Mouse (Mus musculus) heart, postnatal 14 days (tissue): ENCODE results near the gene Il4ra. TPM values are rescaled to one million over a fixed set of nuclear protein-coding genes. Genes with fewer than 3 reads are reported as not detected.

Source experiments
- DNase-seq, 2 experiments: peaks; one replicate each; pipeline ENCODE4 v3.0.0; 2021 to 2022
- intact Hi-C: fragments of 180-260 bp; cut with DNase I; formaldehyde crosslinking; loops from one replicate; pipeline ENCODE4 v1.15.1; 2025
- total RNA-seq, 2 experiments: library from RNA; stranded (reverse); gene quantifications; 2 replicates each; pipeline ENCODE4 v1.2.3; 2021

Gene Il4ra
- total RNA-seq, 2 experiments from 2014 or later = 20.0 to 20.3 TPM

- intact Hi-C loops = no loop called here
- no peak for DNase-seq
Measured at GRCm38 (mm10) chr7:125589896-125590295, 38.0 kb downstream of the Il4ra start.

- DNase-seq = no peak
- intact Hi-C loops = no loop called here
Measured at GRCm38 (mm10) chr7:125593831-125594230, 41.9 kb downstream of the Il4ra start.

DNA sequence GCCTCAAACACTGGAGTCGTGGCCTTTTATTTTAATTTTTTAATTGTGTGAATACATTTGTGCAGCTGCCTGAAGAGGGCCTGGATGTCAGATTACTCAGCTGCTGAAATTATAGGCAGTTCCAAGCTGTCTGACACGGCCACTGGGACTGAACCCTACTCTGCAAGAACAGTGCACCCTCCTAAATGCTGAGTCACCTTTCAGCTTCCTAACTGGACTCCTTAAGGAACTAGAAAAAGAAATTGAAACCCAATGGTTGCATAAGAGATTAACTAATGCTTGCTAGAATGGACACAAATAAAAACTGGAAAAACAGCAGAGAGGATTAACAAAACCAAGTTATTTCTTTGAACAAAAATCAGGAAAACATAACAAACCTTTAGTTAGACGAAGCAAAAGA lies 44.5 kb downstream of the Il4ra start:
- intact Hi-C loops = no loop called here
- DNase-seq = no peak

DNA sequence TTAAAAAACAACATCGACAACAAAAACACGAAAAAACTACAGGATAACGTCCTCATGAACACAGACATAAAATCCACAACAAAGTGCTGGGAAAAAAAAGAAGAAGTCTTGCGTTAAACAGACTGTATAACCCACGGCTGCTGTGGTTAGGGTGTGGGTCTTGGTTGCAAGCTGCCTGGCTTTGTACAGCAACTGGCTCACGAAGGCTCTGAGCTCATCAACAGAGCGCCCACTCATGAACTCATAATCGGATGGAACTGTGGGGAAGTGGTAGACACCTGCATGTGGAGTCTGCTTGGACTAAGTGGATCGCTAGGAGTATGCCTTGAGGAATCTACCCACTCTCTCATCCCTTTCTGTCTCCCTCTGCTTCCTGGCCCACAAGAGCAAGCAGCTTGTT lies 45.2 kb downstream of the Il4ra start:
- intact Hi-C loops = no loop called here
- DNase-seq = no peak

DNA sequence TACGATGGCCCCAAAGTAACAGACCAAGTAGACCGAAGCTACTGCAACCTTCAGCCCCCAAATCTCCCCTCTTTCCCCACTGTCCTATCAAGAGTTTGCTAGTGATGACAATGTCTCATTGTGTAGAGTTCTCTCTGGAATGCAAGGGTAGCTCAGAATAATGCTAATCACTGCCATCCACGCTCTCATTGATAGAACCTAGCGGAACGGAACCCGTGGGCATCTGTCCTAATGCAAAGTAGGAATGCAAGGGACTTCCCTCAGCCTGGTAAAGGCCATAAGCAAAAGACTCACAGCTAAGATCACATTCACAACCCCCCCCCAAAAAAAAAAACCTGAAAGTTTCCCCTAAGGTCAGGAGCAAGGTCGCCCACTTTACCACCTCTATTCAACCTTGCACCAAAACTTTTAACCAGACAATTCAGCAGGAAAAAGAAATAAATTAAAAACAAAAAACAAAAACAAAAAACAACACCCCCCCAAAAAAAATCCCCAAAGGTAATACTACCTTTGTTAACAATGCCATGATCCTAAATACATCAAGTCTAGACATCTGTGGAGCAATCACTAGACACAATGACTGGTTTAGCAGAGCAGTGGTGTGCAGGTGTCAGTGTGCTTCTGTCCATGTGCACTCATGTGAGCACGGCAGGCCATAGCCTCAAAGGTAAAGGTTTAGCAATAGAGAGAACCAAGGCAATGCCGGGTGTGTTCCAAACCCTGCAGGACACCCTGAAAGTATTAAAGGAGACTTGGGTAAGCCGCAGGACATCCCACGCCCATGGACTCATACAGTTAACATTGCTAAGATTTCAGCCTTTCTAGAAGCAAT lies 45.8 kb downstream of the Il4ra start:
- intact Hi-C loops = no loop called here
- no peak for DNase-seq

DNA sequence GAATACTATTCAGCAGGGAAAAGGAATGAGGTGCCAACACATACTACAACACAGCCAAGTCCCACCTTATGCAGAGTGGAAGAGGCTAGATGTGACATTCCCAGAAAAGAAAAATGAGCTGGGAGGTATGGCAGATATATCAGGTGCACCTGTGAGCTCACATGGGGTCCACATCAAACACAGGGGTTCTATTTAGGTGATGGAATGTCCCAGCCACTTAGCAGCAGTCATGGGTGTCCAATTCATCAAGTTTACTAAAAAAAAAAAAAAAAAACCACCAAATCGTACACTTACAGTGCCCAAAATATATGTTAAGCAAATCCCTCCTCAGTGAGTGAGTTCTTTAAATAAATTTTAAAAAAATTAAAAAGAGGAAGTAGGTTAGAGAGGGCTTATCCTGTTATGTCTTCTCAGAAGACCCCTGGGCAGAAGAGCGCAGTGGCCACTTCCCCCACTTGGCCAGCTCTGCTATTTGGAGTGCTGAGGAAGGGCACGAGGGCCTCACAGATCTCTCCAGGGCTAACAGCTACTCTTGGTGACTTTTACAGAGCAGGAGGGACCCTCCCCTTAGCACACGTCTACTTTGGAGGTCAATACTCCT lies 47.6 kb downstream of the Il4ra start:
- DNase-seq = no peak
- intact Hi-C loops = no loop called here

GRCm38 (mm10) chr7:125600136-125600535 lies 48.2 kb downstream of the Il4ra start:
- intact Hi-C loops = no loop called here
- no peak for DNase-seq

- DNase-seq = no peak
- intact Hi-C loops = no loop called here
Measured at GRCm38 (mm10) chr7:125600612-125601279, 48.8 kb downstream of the Il4ra start.

DNA sequence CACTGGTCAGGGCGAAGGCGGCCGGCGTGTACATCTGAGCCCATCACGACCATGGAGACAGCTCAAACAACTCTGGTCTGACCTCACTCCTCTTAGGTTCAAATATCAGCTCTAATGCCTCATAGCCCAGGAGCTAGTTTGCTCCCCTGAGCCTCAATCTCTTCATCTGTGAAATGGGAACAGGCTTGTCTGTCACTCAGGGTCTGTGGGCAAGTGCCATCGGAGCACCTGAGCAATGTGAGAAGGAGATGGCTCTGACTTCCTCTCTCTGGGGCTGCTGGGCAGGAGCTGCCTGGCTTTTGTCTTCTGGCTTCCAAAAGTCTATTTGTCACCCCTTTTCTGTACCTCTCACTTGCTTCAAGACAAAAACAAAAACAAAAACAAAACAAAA lies 49.4 kb downstream of the Il4ra start:
- intact Hi-C loops = no loop called here
- no peak for DNase-seq

DNA sequence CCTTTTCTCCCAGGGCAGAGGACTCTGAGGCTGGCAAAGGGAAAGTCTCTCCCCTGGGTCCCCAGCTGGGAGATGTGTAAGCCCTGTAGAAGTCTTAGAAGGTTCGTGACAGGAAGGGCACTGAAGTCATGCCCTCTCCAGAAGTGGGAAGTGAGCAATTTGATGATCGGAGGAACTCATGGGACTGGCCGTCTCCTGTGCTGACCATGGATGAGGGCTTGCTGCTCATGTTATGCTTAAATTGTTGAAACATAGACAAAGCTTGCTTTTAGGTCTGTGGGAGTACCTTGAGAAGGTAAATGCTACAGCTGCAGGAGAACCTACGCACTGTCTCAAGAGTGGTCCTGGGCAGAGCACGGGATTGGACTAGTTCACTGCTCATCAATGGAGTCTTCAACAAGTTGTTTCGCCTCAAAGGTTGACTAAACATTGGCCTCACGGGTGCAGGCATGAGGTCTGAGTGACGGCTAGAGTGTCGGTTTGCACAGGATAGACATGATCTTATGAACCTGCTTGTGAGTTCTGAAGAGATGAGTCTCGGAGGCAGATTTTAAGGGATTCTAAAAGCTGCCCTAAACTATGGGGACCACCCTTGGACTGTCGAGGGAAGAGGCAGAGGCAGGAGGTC lies 50.0 kb downstream of the Il4ra start:
- intact Hi-C loops = no loop called here
- DNase-seq = no peak

DNA sequence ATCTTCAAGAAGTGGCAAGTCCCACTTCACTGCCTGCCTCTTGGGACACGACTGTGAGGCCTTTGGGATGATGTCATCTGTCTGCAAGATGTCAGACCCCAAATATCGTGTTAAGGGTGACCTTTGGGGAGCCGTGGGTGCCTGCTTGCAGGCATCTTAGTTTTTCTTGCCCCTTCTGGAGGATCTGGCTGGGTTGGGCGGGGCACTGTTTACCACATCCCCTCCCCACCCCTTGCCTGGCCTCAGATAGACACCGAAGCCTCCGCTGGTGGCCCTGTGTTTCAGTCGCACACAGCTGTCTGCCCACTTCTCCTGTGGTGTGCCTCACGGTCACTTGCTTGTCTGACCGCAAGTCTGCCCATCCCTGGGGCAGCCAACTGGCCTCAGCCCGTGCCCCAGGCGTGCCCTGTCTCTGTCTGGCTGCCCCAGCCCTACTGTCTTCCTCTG lies 51.3 kb downstream of the Il4ra start, which contains the start of gene Il21r:
Gene Il21r, plus strand, starts transcription at position 245 of the 447 bp plus-strand sequence.
- DNase-seq = peak in 1 of 2 experiments; percentile 22

GRCm38 (mm10) chr7:125604362-125605319 lies 52.7 kb downstream of the Il4ra start:
- intact Hi-C loops = no loop called here
- DNase-seq = no peak

More for the DNA sequence above, 51.3 kb downstream of the Il4ra start, which contains the start of gene Il21r:
- intact Hi-C loops = no loop called here

- intact Hi-C loops = no loop called here
- no peak for DNase-seq
Measured at GRCm38 (mm10) chr7:125605725-125606139, 53.8 kb downstream of the Il4ra start.

GRCm38 (mm10) chr7:125606265-125607164 lies 54.6 kb downstream of the Il4ra start:
- intact Hi-C loops = no loop called here
- DNase-seq = no peak

DNA sequence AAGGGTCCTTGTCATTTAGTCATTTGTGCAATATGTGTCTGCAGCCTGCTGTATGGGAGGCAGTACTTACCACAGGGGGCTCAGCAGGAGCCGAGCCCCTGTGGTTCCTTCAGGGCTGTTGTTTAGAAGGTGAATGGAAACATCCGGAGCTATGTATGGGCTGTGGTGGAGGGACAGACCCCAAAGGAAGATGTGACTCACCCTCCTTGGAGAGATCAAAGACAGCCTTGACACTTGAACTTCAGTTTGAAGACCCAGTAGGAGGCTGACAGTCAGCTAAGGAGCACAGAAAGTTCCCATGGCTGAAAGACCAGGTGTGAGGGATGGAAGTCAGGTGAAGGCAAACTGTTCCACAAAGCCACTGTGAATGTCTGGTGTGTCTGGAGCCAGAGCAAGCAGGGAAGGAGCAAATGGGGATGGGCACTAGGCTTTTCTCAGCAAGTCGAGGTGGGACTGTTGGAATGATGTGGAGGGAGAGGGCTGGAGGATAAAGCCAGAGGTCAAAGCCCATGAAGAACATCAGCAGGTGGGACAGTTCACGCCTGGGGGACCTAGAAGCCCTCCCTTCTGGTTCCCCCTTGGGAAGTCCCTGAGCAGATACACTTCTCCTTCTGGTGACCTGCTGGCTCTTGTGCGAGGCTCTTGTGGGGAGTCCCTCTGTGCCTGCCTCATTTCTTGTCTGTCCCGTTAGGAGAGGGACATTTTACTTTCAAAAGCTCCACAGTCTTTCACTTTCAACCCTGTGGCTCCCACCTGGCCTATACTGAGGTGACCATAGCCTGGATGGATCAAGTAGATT lies 55.7 kb downstream of the Il4ra start:
- no peak for DNase-seq
- intact Hi-C loops = no loop called here

DNA sequence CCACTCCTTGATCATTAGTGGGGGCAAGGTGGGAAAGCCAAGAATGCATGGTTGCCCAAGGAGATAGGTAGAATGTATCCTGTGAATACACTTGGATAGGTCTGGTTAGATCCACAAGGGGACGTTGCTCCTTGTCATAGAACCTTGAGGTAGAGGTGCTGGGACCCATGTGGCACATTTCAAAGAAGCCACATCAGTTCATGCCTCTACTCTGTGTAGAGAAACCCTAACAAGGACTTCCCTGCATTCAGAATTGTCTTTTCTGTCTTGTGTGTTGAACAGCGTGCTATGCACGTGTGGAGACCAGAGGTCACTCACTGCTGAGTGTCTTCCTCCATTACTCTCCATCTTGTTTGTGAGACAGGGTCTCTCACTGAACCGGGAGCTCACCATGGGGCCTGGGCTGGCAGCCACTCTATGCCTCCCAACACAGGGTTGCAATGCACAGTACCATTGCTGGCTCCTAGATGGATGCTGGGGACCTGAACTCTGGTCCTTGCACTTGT lies 56.3 kb downstream of the Il4ra start:
- DNase-seq = no peak
- intact Hi-C loops = no loop called here

GRCm38 (mm10) chr7:125613579-125613978 lies 61.7 kb downstream of the Il4ra start:
- intact Hi-C loops = no loop called here
- no peak for DNase-seq

- intact Hi-C loops = no loop called here
- no peak for DNase-seq
Measured at GRCm38 (mm10) chr7:125615453-125615852, 63.5 kb downstream of the Il4ra start.
